Mouse (Mus musculus): ENCODE results near the gene Nck1. TPM values are rescaled to one million over a fixed set of nuclear protein-coding genes. Genes with fewer than 3 reads are reported as not detected.

Gene Nck1
- polyA plus RNA-seq, 1 experiment from 2014 or later, result 69.1 TPM

GRCm38 (mm10) chr9:100465988-100466387 lies 79.9 kb downstream of the Nck1 start:
- WGBS, result 94% methylated on average over 9 of the region's 9 CpGs
- Histone ChIP-seq H3K27me3 (replicated peaks) (no peaks in the 10 kb centered on the region), H3K4me2 (replicated peaks) (no peak overlapping the region), H3K9ac (no peak overlapping the region), H3K4me3 (no peak overlapping the region), H3K36me3 (peaks cover 13% of the 10 kb centered on the region; the same call in 1 of the 2 replicates), H3K27ac (no peak overlapping the region), H3K9me3 (no peaks in the 10 kb centered on the region), H3K4me1 (no peaks in the 10 kb centered on the region; the same call in 1 of the 2 replicates)
- no peak for ATAC-seq (ENCODE audit: low FRiP score, low read depth)

- 90% methylated on average over 5 of the region's 5 CpGs for WGBS
- Histone ChIP-seq H3K9me3 (no peaks in the 10 kb centered on the region), H3K4me2 (replicated peaks) (no peak overlapping the region), H3K4me1 (no peaks in the 10 kb centered on the region; the same call in 1 of the 2 replicates), H3K36me3 (peaks cover 15% of the 10 kb centered on the region; the same call in 1 of the 2 replicates), H3K9ac (no peak overlapping the region), H3K4me3 (no peak overlapping the region), H3K27me3 (replicated peaks) (no peaks in the 10 kb centered on the region), H3K27ac (no peak overlapping the region)
- ATAC-seq (ENCODE audit: low FRiP score, low read depth), result no peak
These were observed 80.6 kb downstream of the Nck1 start for GRCm38 (mm10) chr9:100465380-100465779.

- ATAC-seq (ENCODE audit: low FRiP score, low read depth), result no peak
- peaks cover 22% of the 10 kb centered on the region for H3K36me3 ChIP-seq
- no peak overlapping the region for H3K27ac ChIP-seq
- no peak overlapping the region for H3K4me2 ChIP-seq (replicated peaks)
- no peaks in the 10 kb centered on the region; the same call in 1 of the 2 replicates for H3K4me1 ChIP-seq
- H3K9me3 ChIP-seq, result no peaks in the 10 kb centered on the region
- 82% methylated on average over 2 of the region's 2 CpGs for WGBS
- no peak overlapping the region for H3K9ac ChIP-seq
- no peaks in the 10 kb centered on the region for H3K27me3 ChIP-seq (replicated peaks)
- no peak overlapping the region for H3K4me3 ChIP-seq
These were observed 82.2 kb downstream of the Nck1 start for GRCm38 (mm10) chr9:100463771-100464170.

GRCm38 (mm10) chr9:100462098-100462497 lies 83.8 kb downstream of the Nck1 start:
- ATAC-seq (ENCODE audit: low FRiP score, low read depth), result no peak
- Histone ChIP-seq H3K27ac (no peak overlapping the region), H3K36me3 (peaks cover 26% of the 10 kb centered on the region), H3K4me1 (no peaks in the 10 kb centered on the region), H3K4me3 (no peak overlapping the region), H3K9ac (no peak overlapping the region), H3K4me2 (replicated peaks) (no peak overlapping the region), H3K27me3 (replicated peaks) (no peaks in the 10 kb centered on the region), H3K9me3 (no peaks in the 10 kb centered on the region)
- 90% methylated on average over 4 of the region's 4 CpGs for WGBS

GRCm38 (mm10) chr9:100461671-100462070 lies 84.3 kb downstream of the Nck1 start:
- 84% methylated on average over 9 of the region's 9 CpGs for WGBS
- no peaks in the 10 kb centered on the region for H3K27me3 ChIP-seq (replicated peaks)
- H3K4me3 ChIP-seq, result no peak overlapping the region
- no peak overlapping the region for H3K4me2 ChIP-seq (replicated peaks)
- no peak for ATAC-seq (ENCODE audit: low FRiP score, low read depth)
- no peaks in the 10 kb centered on the region for H3K9me3 ChIP-seq
- H3K36me3 ChIP-seq, result peaks cover 26% of the 10 kb centered on the region
- no peak overlapping the region for H3K27ac ChIP-seq
- no peaks in the 10 kb centered on the region for H3K4me1 ChIP-seq
- no peak overlapping the region for H3K9ac ChIP-seq

GRCm38 (mm10) chr9:100460203-100460602 lies 85.7 kb downstream of the Nck1 start:
- no peak for ATAC-seq (ENCODE audit: low FRiP score, low read depth)
- WGBS, result 93% methylated on average over 9 of the region's 9 CpGs
- Histone ChIP-seq H3K27me3 (replicated peaks) (no peaks in the 10 kb centered on the region), H3K4me3 (no peak overlapping the region), H3K9me3 (no peaks in the 10 kb centered on the region), H3K9ac (no peak overlapping the region), H3K36me3 (peaks cover 19% of the 10 kb centered on the region), H3K27ac (no peak overlapping the region), H3K4me2 (replicated peaks) (no peak overlapping the region), H3K4me1 (no peaks in the 10 kb centered on the region)

- Histone ChIP-seq H3K9me3 (no peaks in the 10 kb centered on the region), H3K9ac (no peak overlapping the region), H3K36me3 (peaks cover 19% of the 10 kb centered on the region), H3K27me3 (replicated peaks) (no peaks in the 10 kb centered on the region), H3K27ac (no peak overlapping the region), H3K4me2 (replicated peaks) (no peak overlapping the region), H3K4me3 (no peak overlapping the region), H3K4me1 (no peaks in the 10 kb centered on the region)
- ATAC-seq (ENCODE audit: low FRiP score, low read depth), result no peak
- WGBS, result 79% methylated on average over 17 of the region's 17 CpGs
These were observed 87.8 kb downstream of the Nck1 start for GRCm38 (mm10) chr9:100457971-100458681.

- peaks cover 12% of the 10 kb centered on the region for H3K36me3 ChIP-seq
- H3K4me3 ChIP-seq, result peak overlapping the region; percentile 12
- no peaks in the 10 kb centered on the region for H3K9me3 ChIP-seq
- 0 out of 2 replicates have a peak overlapping the region, but pooled peaks have one; percentile 4 for H3K9ac ChIP-seq
- no peak overlapping the region for H3K27ac ChIP-seq
- peak overlapping the region; percentile 54 for H3K4me2 ChIP-seq (replicated peaks)
- H3K27me3 ChIP-seq (replicated peaks), result no peaks in the 10 kb centered on the region
- 21% methylated on average over 9 of the region's 9 CpGs for whole genome bisulfite sequencing
- no peak for ATAC-seq (ENCODE audit: low FRiP score, low read depth)
- H3K4me1 ChIP-seq, result no peaks in the 10 kb centered on the region
These were observed 91.3 kb downstream of the Nck1 start for GRCm38 (mm10) chr9:100454664-100454993.

GRCm38 (mm10) chr9:100453944-100454663 lies 91.8 kb downstream of the Nck1 start:
- WGBS, result 10% methylated on average over 25 of the region's 25 CpGs
- Histone ChIP-seq H3K27me3 (replicated peaks) (no peaks in the 10 kb centered on the region), H3K4me3 (peak overlapping the region; percentile 12), H3K9me3 (no peaks in the 10 kb centered on the region), H3K4me2 (replicated peaks) (peak overlapping the region; percentile 54), H3K27ac (no peak overlapping the region), H3K9ac (peak overlapping the region; percentile 4; the same call in 1 of the 2 replicates), H3K4me1 (no peaks in the 10 kb centered on the region), H3K36me3 (peaks cover 12% of the 10 kb centered on the region)
- ATAC-seq (ENCODE audit: low FRiP score, low read depth), result peak; percentile 61; the same call in 1 of the 2 replicates

- H3K4me2 ChIP-seq (replicated peaks), result no peak overlapping the region
These were observed 93.5 kb downstream of the Nck1 start for GRCm38 (mm10) chr9:100452432-100452831.

GRCm38 (mm10) chr9:100446059-100446686 lies 99.8 kb downstream of the Nck1 start:
- Histone ChIP-seq H3K4me2 (replicated peaks) (peak overlapping the region; percentile 76), H3K27me3 (replicated peaks) (no peaks in the 10 kb centered on the region), H3K4me3 (peak overlapping the region; percentile 50), H3K9ac (peak overlapping the region; percentile 59), H3K27ac (peak overlapping the region; percentile 28; the same call in 1 of the 2 replicates), H3K9me3 (no peaks in the 10 kb centered on the region), H3K36me3 (no peaks in the 10 kb centered on the region), H3K4me1 (no peaks in the 10 kb centered on the region)
- WGBS, result under 1% methylated on average over 32 of the region's 32 CpGs
- ATAC-seq (ENCODE audit: low FRiP score, low read depth), result peak; percentile 92

More at GRCm38 (mm10) chr9:100452432-100452831, 93.5 kb downstream of the Nck1 start:
- Histone ChIP-seq H3K9ac (no peak overlapping the region), H3K4me3 (no peak overlapping the region), H3K9me3 (no peaks in the 10 kb centered on the region), H3K27ac (no peak overlapping the region), H3K4me1 (no peaks in the 10 kb centered on the region), H3K27me3 (replicated peaks) (no peaks in the 10 kb centered on the region), H3K36me3 (no peaks in the 10 kb centered on the region)
- 76% methylated on average over 6 of the region's 6 CpGs for WGBS
- no peak for ATAC-seq (ENCODE audit: low FRiP score, low read depth)
